Mouse (Mus musculus) lung, adult 2 months (tissue): Measurements from ENCODE around the gene Hmgcll1.

Experiments
- CTCF ChIP-seq: fragments of 200-500 bp; IDR thresholded peaks from 2 replicates; pipeline ENCODE4 v1.5.1; 2011; ENCODE audit warnings: mild to moderate bottlenecking, low read length, control low read depth; ENCODE audit not compliant: insufficient read depth
- POLR2A ChIP-seq: fragments of 200-500 bp; IDR thresholded peaks from 2 replicates; pipeline ENCODE4 v1.6.1; 2011; ENCODE audit warnings: low read depth, mild to moderate bottlenecking, control low read depth, low read length, borderline replicate concordance; ENCODE audit errors: extremely low read depth

DNA sequence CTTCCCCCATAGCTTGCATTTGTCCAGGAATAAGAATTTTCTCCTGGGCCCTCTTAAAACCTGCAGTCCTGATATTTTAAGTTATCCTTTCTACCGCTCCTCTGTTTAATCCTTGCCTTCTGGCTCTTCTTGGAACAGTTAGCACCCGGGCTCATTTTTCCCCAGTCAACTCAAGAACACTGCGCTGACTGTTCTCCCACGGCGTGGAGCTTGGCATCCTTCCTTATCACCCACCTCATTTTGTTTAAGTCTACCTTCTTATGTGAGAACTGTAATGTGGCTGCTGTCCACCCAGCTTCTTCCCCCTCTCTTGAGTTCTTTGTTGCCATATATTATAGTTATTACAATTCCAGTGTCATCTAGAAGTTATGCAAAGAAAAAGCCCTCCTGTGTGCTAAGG lies 25.1 kb downstream of the Hmgcll1 start:
- TF ChIP-seq POLR2A (no peak), CTCF (no peak)
